Mouse (Mus musculus) ovary, adult 18-20 months (tissue): Measurements from ENCODE around the gene Olfr1293-ps.

Experiments used
- DNase-seq: peaks from one replicate; pipeline ENCODE4 v3.0.0; 2022; ENCODE audit warnings: low spot score, mixed read lengths

Olfr1293-ps gene

GRCm38 (mm10) chr2:111524903-111525302 is at the start of gene Olfr1293-ps:
Gene Olfr1293-ps (plus strand): TSS chr2:111525203.
- DNase-seq: no peak

DNA sequence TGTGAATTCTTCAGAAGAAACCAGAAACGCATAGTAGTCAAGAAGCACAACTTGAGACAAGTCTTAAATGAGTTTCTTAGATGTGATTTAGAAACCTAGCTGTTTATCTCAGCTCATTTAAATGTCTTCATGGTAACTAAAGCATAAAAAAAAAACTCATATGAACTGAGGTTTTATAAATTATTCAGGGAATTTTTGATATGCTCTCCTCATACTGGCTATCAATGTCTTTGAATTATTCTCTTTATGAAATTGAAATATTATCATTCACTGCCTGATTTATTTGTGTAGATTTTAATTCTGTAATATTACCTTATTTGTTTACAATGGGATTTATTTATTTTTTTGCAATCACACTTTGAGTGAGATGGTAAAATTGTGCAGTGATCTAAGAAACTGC is 44.5 kb upstream of the Olfr1293-ps start, which contains the start of gene Olfr1289:
Gene Olfr1289 (plus strand): TSS at position 301 of the 400 bp plus-strand sequence.
- DNase-seq: no peak

GRCm38 (mm10) chr2:111493729-111494128 is 31.3 kb upstream of the Olfr1293-ps start, which contains the start of gene Olfr1290:
Gene Olfr1290 (minus strand): TSS chr2:111493829.
- DNase-seq: no peak

GRCm38 (mm10) chr2:111496880-111497279 is 28.1 kb upstream of the Olfr1293-ps start, which contains the start of gene Olfr1291-ps1:
Gene Olfr1291-ps1 (plus strand): TSS chr2:111497180.
- no peak for DNase-seq

- DNase-seq: no peak
Observed at GRCm38 (mm10) chr2:111517451-111517850, 7.6 kb upstream of the Olfr1293-ps start.

DNA sequence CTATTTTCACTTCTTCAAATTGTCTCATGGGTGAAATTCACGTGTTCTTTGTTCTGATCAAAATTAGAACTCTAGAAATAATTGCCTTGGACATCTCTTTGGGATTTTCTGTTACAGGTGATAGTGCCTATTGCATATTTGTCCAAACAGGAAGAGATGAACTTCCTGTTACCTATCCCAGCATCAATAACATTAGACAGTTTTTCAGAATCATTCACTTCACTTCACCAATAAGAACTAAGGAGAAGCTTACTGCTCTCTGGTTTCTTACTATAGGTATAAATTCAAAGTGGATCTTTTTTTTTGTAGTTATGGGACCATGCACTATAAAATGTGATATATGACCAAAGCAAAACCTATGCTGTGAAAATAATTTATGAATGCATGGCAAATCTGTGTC is 15.2 kb downstream of the Olfr1293-ps start, which contains the start of gene Olfr1294:
Gene Olfr1294 (minus strand): TSS at position 101 of the 400 bp plus-strand sequence.
- DNase-seq: no peak

- DNase-seq: no peak
Observed at GRCm38 (mm10) chr2:111569581-111569980, 44.6 kb downstream of the Olfr1293-ps start, which contains the start of gene Olfr1295. Gene Olfr1295 (minus strand): TSS chr2:111569681.
